8 mouse cellular contexts compared by ENCODE assay signal in genomic region chr6:13070485-13070884, GRCm38 (mm10). TPM values are rescaled to one million over a fixed set of nuclear protein-coding genes. Genes with fewer than 3 reads are reported as not detected.
A peak's percentile ranks its signal among the peaks of the same experiment; 100 is the strongest.
DNase-seq lines count a peak whose midpoint lies in the region; ATAC-seq and TF ChIP-seq lines count a peak whose summit lies in the region.

No protein-coding gene starts in this region.

- H3K4me3 ChIP-seq in embryonic facial prominence, embryonic 14.5 days (ENCODE audit: low read depth, low read length) = peak overlapping the region; percentile 80
- H3K4me3 ChIP-seq in midbrain, postnatal 0 days (ENCODE audit: low read depth, low read length) = peak overlapping the region; percentile 85

- H3K27ac ChIP-seq in embryonic facial prominence, embryonic 14.5 days (replicated peaks; ENCODE audit: low read depth, low read length) = no peak overlapping the region
- H3K27ac ChIP-seq in midbrain, postnatal 0 days (ENCODE audit: low read depth, low read length) = no peak overlapping the region

- H3K36me3 ChIP-seq in embryonic facial prominence, embryonic 14.5 days (ENCODE audit: control insufficient read depth, insufficient read depth, low read length) = peaks cover 32% of the 10 kb centered on the region
- H3K36me3 ChIP-seq in midbrain, postnatal 0 days (ENCODE audit: insufficient read depth, low read length) = peaks cover 8% of the 10 kb centered on the region; the same call in 1 of the 2 replicates

- peak overlapping the region; percentile 97 for H3K9ac ChIP-seq in embryonic facial prominence, embryonic 14.5 days (ENCODE audit: low read depth, low read length)
- H3K9ac ChIP-seq in midbrain, postnatal 0 days (replicated peaks; ENCODE audit: low read length, poor library complexity, severe bottlenecking) = peak overlapping the region; percentile 95

- ATAC-seq in embryonic facial prominence, embryonic 14.5 days (ENCODE audit: low read depth) = no peak; the same call in 1 of the 2 replicates
- ATAC-seq in midbrain, postnatal 0 days (ENCODE audit: low FRiP score) = peak; percentile 32

- H3K27me3 ChIP-seq in embryonic facial prominence, embryonic 14.5 days (replicated peaks; ENCODE audit: control insufficient read depth, insufficient read depth, low read length) = no peaks in the 10 kb centered on the region
- no peaks in the 10 kb centered on the region for H3K27me3 ChIP-seq in midbrain, postnatal 0 days (ENCODE audit: insufficient read depth, low read length)

- intact Hi-C loops in heart, postnatal 14 days (cut with DNase I) = loop anchor here (10.0 kb wide), 1 partner anchor 514 kb away; no protein-coding TSS in a partner anchor

- peak overlapping the region; percentile 72 for H3K4me2 ChIP-seq in embryonic facial prominence, embryonic 14.5 days (ENCODE audit: low read depth, low read length)
- H3K4me2 ChIP-seq in midbrain, postnatal 0 days (ENCODE audit: low read depth, low read length, poor library complexity, severe bottlenecking) = peak overlapping the region; percentile 75

- no peaks in the 10 kb centered on the region for H3K9me3 ChIP-seq in embryonic facial prominence, embryonic 14.5 days (ENCODE audit: control insufficient read depth, low read length)
- H3K9me3 ChIP-seq in midbrain, postnatal 0 days (ENCODE audit: low read length) = no peaks in the 10 kb centered on the region

- DNase-seq in layer of hippocampus, adult 11-12 months (ENCODE audit: low spot score) = peak; percentile 10
- DNase-seq in layer of hippocampus, adult 9-11 months = no peak
- DNase-seq in adrenal gland, postnatal 14 days = peak; percentile 55
- DNase-seq in embryonic facial prominence, embryonic 14.5 days (ENCODE audit: low spot score) = no peak
- peak; percentile 24 to 40 for DNase-seq in heart, postnatal 14 days
- DNase-seq in layer of hippocampus, postnatal 14 days (ENCODE audit: low spot score in 2 of 2) = peak; percentile 6 to 7
- peak; percentile 4 for DNase-seq in midbrain, postnatal 0 days (ENCODE audit: low spot score)
- no peak for DNase-seq in spleen, postnatal 10 days (ENCODE audit: low spot score in 2 of 2)

- H3K4me1 ChIP-seq in embryonic facial prominence, embryonic 14.5 days (ENCODE audit: control insufficient read depth, insufficient read depth, low read length) = peaks cover 4% of the 10 kb centered on the region; the same call in 1 of the 2 replicates
- H3K4me1 ChIP-seq in midbrain, postnatal 0 days (ENCODE audit: insufficient read depth, low read length) = peaks cover 4% of the 10 kb centered on the region; the same call in 1 of the 2 replicates

- WGBS in embryonic facial prominence, embryonic 14.5 days = 46% methylated on average over 4 of the region's 4 CpGs
- WGBS in midbrain, postnatal 0 days = 48% methylated on average over 4 of the region's 4 CpGs

- no peak for TF ChIP-seq CTCF in midbrain, postnatal 0 days (IDR thresholded peaks at IDR 0.05)

RNA-seq across cellular contexts. Expression of gene Tmem106b, which starts 0.9 kb away (rescaled TPM):
- 144 and 152 TPM in 2 replicates for total RNA-seq in adrenal gland, postnatal 14 days (2021)
- polyA plus RNA-seq in embryonic facial prominence, embryonic 14.5 days (2014; fragmentation: Nextera tagmentation; extraction: Ambion mirVana) = 45.0 and 54.6 TPM in 2 replicates
- 100 to 1,000 TPM; 126 to 129 TPM for total RNA-seq in heart, postnatal 14 days (2021)
- 100 to 1,000 TPM; 156 to 164 TPM for total RNA-seq in layer of hippocampus, postnatal 14 days (2021)
- 92.7 and 94.0 TPM in 2 replicates for total RNA-seq in midbrain, postnatal 0 days (2014; rRNA removed)
- polyA plus RNA-seq in midbrain, postnatal 0 days (2015; fragmentation: Nextera tagmentation; extraction: Ambion mirVana) = 35.5 and 37.9 TPM in 2 replicates

Comparison
In these comparisons a context has a peak if more than half of its experiments do, and no peak if none do; other contexts are left out.
1. DNase-seq: peak in layer of hippocampus, adult 11-12 months (single experiment), adrenal gland, postnatal 14 days (single experiment), heart, postnatal 14 days (2 of 2), layer of hippocampus, postnatal 14 days (2 of 2) and midbrain, postnatal 0 days (single experiment); none in layer of hippocampus, adult 9-11 months (single experiment), embryonic facial prominence, embryonic 14.5 days (single experiment) and spleen, postnatal 10 days (0 of 2).